Mouse (Mus musculus): ENCODE results near the gene Krt81. TPM values are rescaled to one million over a fixed set of nuclear protein-coding genes. Genes with fewer than 3 reads are reported as not detected.

Krt81 gene
- 0.04 and 0.13 TPM in 2 replicates for polyA plus RNA-seq (2012; rRNA removed)

DNA sequence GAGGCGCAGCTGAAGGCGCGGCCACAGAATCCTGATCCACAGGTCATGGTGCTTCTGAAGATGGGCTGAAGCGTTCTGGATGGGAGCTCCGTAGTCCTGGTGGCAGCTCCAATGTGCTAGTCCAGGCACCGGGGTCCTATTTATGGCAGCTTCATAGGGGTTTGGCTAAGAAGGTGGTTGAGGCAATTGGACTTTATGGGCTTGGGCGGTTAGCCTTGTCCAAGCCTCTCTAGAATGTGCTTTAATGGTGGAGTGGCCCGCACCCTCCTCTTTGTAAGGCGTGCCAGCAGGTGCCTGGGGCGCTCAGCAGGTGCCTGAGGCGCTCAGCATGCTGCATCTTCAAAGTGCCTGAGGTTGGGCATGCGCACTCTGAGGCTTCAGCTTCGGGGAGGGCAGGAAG, at the start of gene Krt81:
Gene Krt81 (minus strand): TSS at position 101 of the 400 bp plus-strand sequence.

GRCm38 (mm10) chr15:101491431-101491830, 27.9 kb upstream of the Krt81 start, which contains the start of gene Krt83:
TSS of gene Krt83 (minus strand) at chr15:101491512.

GRCm38 (mm10) chr15:101472952-101473528, 9.5 kb upstream of the Krt81 start, which contains the start of gene Krt86:
TSS of gene Krt86 (plus strand) at chr15:101473478.

GRCm38 (mm10) chr15:101447444-101447843, 16.1 kb downstream of the Krt81 start, which contains the start of gene Krt88:
TSS of gene Krt88 (plus strand) at chr15:101447744.

DNA sequence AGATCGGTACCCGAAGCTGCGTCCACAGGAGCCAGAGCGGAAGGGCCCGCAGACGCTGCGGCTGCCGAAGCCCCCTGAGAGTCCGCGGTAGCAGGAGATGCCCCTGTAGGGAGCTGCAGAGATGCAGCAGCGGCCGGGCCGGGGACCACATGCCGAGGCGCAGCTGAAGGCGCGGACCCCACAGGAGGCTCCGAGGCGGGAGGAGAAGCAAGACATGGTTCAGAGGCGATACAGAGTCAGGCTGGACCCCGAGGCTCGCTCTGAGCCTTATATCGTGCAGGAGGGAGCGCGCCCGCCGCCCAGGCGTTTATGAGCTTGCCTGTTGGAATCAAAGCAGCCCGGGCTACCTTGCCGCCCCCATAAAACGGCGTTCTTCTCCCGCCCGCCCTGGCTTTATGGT, 25.0 kb downstream of the Krt81 start, which contains the start of gene Krt87:
Gene Krt87 (minus strand): TSS at position 250 of the 400 bp plus-strand sequence.

DNA sequence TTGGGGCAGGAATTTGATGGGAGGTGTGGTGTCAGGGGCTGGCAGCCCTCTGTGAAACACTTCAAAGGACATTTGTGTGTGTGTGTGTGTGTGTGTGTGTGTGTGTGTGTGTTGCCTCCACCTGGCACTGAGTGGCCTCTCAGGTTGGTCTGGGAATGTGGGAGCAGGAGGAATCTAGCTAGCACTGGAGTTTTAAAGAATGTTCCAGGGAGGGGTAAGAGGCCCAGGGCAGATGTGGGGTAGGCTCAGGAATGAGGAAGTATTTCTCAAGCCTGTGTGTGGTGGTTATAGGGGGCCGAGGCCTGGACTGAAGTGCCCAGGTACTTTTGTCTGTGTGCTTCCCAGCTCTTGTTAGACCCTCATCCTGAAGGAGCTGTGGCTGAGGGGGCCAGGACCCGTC, 52.8 kb downstream of the Krt81 start, which contains the start of gene Krt7:
Gene Krt7 (plus strand): TSS at position 269 of the 400 bp plus-strand sequence.

Other genes starting within 250 kb of the Krt81 start
- 5.3 and 5.8 TPM in 2 replicates for gene Grasp, start 239.6 kb downstream of the Krt81 start, polyA plus RNA-seq (2012; rRNA removed)
- 7.8 and 8.5 TPM in 2 replicates for gene Nr4a1, start 209.5 kb downstream of the Krt81 start, polyA plus RNA-seq (2012; rRNA removed)
- gene Atg101, start 179.5 kb downstream of the Krt81 start, polyA plus RNA-seq (2012; rRNA removed), result 71.2 and 75.3 TPM in 2 replicates
- 0.31 and 0.32 TPM in 2 replicates for gene 6030408B16Rik, start 170.5 kb downstream of the Krt81 start, polyA plus RNA-seq (2012; rRNA removed)
- gene Krt80, start 93.6 kb downstream of the Krt81 start, polyA plus RNA-seq (2012; rRNA removed), result 0.25 and 4.2 TPM in 2 replicates
- gene Krt7, start 52.7 kb downstream of the Krt81 start, polyA plus RNA-seq (2012; rRNA removed), result 0.55 and 21.6 TPM in 2 replicates
- 0.34 and 0.45 TPM in 2 replicates for gene Krt87, start 24.9 kb downstream of the Krt81 start, polyA plus RNA-seq (2012; rRNA removed)
- not detected in 2 replicates for gene Krt88, start 16.0 kb downstream of the Krt81 start, polyA plus RNA-seq (2012; rRNA removed)
- gene Krt86, start 9.7 kb upstream of the Krt81 start, polyA plus RNA-seq (2012; rRNA removed), result 0.04 and 0.05 TPM in 2 replicates
- gene Krt83, start 27.8 kb upstream of the Krt81 start, polyA plus RNA-seq (2012; rRNA removed), result not detected in 2 replicates
- not detected in 2 replicates for gene Gm49425, start 53.5 kb upstream of the Krt81 start, polyA plus RNA-seq (2012; rRNA removed)
- gene Krt84, start 69.1 kb upstream of the Krt81 start, polyA plus RNA-seq (2012; rRNA removed), result not detected in 2 replicates
- gene Krt82, start 86.9 kb upstream of the Krt81 start, polyA plus RNA-seq (2012; rRNA removed), result not detected in 2 replicates
- 0.15 and 0.16 TPM in 2 replicates for gene Krt90, start 99.2 kb upstream of the Krt81 start, polyA plus RNA-seq (2012; rRNA removed)
- gene Krt75, start 110.2 kb upstream of the Krt81 start, polyA plus RNA-seq (2012; rRNA removed), result 0.07 and 0.09 TPM in 2 replicates
- gene Gm5414, start 164.4 kb upstream of the Krt81 start, polyA plus RNA-seq (2012; rRNA removed), result not detected in 2 replicates
- not detected in 2 replicates for gene Gm5478, start 183.6 kb upstream of the Krt81 start, polyA plus RNA-seq (2012; rRNA removed)
- 0.41 TPM in 1 of 2 replicates, not detected in the other for gene Krt6b, start 216.5 kb upstream of the Krt81 start, polyA plus RNA-seq (2012; rRNA removed)
- 0.04 and 40.9 TPM in 2 replicates for gene Krt6a, start 230.6 kb upstream of the Krt81 start, polyA plus RNA-seq (2012; rRNA removed)
- gene Krt5, start 249.1 kb upstream of the Krt81 start, polyA plus RNA-seq (2012; rRNA removed), result 0.08 and 1.1 TPM in 2 replicates

All from central nervous system, embryonic 18 days (tissue).